Mouse (Mus musculus) lung, adult 2 months (tissue): ENCODE data around the gene Pld5.

ENCODE experiments used
- CTCF ChIP-seq: fragments of 200-500 bp; IDR thresholded peaks from 2 replicates; pipeline ENCODE4 v1.5.1; 2011; ENCODE audit warnings: mild to moderate bottlenecking, low read length, control low read depth; ENCODE audit not compliant: insufficient read depth
- POLR2A ChIP-seq: fragments of 200-500 bp; IDR thresholded peaks from 2 replicates; pipeline ENCODE4 v1.6.1; 2011; ENCODE audit warnings: low read depth, mild to moderate bottlenecking, control low read depth, low read length, borderline replicate concordance; ENCODE audit errors: extremely low read depth

DNA sequence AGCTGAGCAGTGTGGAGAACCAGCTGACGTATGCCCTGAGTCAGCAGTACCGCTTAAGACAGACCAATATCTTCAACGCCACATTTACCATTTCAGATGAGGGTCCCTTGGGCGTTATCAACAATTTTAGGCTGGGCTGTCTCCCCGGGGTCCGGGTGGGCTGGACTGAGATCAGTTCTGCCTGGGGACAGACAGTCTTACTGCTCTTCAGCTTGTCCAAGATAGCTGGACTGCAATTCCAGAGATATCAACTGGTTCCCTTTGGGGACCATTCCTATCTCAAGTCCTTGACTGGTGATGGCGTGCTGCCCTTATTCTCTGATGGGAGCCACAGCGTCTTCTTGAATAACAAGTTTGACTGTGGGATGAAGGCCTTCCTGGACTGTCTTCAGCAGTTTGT is 354.0 kb downstream of the Pld5 start:
- TF ChIP-seq CTCF (no peak), POLR2A (no peak)
